Mouse (Mus musculus): Measurements from ENCODE around the gene Smyd3. TPM values are rescaled to one million over a fixed set of nuclear protein-coding genes. Genes with fewer than 3 reads are reported as not detected.

Gene Smyd3
- polyA plus RNA-seq, 1 experiment from 2014 or later, result 22.1 TPM

DNA sequence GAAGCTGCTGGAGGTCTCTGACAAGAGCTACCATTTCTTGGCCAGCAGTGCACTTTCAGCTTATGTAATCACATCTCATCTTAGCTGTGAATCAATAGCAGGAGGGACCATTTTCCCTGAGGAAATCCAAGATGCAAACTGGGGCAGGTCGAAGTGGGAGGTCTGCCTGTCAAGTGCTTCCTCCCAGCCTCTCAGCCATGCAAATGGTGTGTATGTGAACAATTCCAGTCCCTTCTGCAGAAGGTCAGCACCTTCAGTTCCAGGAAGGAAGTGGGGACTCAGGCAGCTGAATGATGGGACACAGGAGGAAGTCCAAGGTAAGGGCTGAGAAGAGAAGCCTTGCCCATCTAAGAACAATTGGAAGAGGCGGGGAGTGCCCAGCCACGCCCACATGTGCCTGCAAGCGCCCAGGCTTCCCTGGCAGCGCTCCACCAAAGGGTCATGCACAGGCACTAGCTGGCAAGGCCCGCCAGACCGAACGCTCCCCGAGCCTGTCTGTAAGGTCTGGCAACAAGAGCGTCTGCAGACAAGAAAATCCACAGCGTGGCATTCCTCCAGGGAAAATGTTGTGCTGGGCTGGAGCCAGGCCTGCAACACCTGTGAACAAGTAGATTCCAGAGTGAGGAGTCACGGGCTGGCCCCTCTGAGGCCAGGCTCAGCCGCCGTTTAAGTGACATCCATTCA lies 381.2 kb downstream of the Smyd3 start:
- Histone ChIP-seq H3K27ac (no peak overlapping the region), H3K27me3 (peaks cover 6% of the 10 kb centered on the region), H3K36me3 (peaks cover 11% of the 10 kb centered on the region), H3K9me3 (peaks cover 12% of the 10 kb centered on the region), H3K4me1 (peaks cover 14% of the 10 kb centered on the region), H3K9ac (no peak overlapping the region), H3K4me3 (no peak overlapping the region), H3K4me2 (replicated peaks) (no peak overlapping the region)
- 47% methylated on average over 14 of the region's 14 CpGs for whole genome bisulfite sequencing
- peak; percentile 40; the same call in 1 of the 2 replicates for ATAC-seq (ENCODE audit: low FRiP score, low read depth)

DNA sequence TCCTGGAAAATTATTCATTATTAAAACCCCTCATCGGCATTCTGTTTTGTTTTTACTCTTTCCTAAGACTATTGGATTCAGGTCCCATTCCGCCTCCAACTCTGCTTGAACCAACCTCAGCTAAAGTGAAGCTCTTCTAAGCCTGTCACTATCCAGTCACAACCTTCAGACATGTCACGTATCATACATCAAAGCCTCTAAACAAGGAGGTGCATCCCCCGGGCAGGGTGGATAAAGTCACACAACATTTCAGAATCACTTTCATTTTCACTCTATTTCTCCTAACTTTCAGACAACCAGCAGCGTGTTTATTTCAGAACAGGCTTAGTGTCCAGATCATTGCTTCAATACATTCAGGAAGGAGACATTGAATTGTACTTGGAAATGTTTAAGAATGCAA lies 387.8 kb downstream of the Smyd3 start:
- Histone ChIP-seq H3K9ac (no peak overlapping the region), H3K4me1 (peaks cover 7% of the 10 kb centered on the region), H3K27ac (no peak overlapping the region), H3K4me2 (replicated peaks) (no peak overlapping the region), H3K27me3 (no peaks in the 10 kb centered on the region), H3K4me3 (no peak overlapping the region), H3K36me3 (peaks cover 11% of the 10 kb centered on the region), H3K9me3 (peaks cover 12% of the 10 kb centered on the region)
- WGBS, result 89% methylated on average over 5 of the region's 5 CpGs
- ATAC-seq (ENCODE audit: low FRiP score, low read depth), result no peak

DNA sequence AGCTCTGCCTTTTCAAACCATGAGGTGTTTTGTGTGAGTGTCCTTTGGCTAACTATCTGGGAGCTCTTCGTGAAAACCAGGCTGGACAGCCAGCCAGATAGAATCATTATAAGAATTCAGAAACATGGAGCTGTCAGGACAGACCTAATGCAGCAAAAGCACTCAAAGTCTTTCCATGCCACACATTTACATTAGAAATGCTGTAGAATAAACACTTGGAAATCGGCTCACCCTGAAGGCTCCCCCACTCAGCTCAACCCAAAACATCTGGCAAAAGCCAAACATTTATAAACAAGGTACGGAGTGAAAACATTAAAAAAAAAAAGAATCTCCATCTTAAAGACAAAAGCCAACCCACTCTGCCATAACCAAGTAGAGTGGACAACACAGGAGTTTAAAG lies 391.6 kb downstream of the Smyd3 start:
- Histone ChIP-seq H3K9ac (no peak overlapping the region), H3K9me3 (no peaks in the 10 kb centered on the region), H3K27ac (no peak overlapping the region), H3K4me1 (peaks cover 13% of the 10 kb centered on the region), H3K4me3 (no peak overlapping the region), H3K36me3 (no peaks in the 10 kb centered on the region), H3K27me3 (no peaks in the 10 kb centered on the region), H3K4me2 (replicated peaks) (no peak overlapping the region)
- no peak for ATAC-seq (ENCODE audit: low FRiP score, low read depth)
- 65% methylated on average over 3 of the region's 3 CpGs for WGBS

DNA sequence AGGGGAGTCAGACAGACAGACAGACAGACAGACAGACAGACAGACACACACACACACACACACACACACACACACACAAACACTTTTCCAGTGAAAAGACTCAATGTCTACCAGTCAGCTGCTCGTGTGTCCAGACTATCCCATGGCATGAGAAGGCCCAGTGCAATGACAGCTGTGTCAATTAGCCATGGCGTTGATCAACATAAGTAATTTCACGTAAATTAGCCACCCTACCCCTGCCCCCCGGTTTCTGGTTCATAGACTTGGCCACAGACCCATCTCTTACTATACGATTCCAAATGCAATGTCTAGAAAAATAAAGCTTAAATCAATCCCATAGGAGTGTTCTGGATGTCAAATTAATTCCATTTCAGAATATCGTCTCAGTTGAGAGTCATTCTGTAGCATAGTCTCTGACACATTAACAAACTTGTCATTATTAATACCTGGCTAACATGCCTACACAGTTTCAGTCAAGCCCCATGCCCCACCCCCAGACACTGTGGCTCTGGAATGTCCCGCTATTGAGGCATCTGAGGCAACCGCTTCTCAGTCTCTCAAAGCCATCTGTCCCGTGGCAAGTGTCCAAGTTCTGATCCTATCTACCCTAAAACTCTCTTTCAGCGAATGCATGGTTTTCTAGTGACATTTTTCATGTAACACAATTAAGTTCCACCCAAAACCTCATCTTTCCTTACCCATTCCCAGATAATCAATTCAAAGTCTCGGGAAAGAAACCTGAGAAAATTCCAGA lies 395.2 kb downstream of the Smyd3 start:
- no peaks in the 10 kb centered on the region for H3K27me3 ChIP-seq
- peak; percentile 65 for ATAC-seq (ENCODE audit: low FRiP score, low read depth)
- no peak overlapping the region for H3K4me2 ChIP-seq (replicated peaks)
- H3K4me1 ChIP-seq, result peaks cover 26% of the 10 kb centered on the region
- H3K9me3 ChIP-seq, result no peaks in the 10 kb centered on the region
- no peak overlapping the region for H3K4me3 ChIP-seq
- H3K36me3 ChIP-seq, result no peaks in the 10 kb centered on the region
- H3K27ac ChIP-seq, result no peak overlapping the region
- 67% methylated on average over 11 of the region's 11 CpGs for WGBS
- no peak overlapping the region for H3K9ac ChIP-seq

DNA sequence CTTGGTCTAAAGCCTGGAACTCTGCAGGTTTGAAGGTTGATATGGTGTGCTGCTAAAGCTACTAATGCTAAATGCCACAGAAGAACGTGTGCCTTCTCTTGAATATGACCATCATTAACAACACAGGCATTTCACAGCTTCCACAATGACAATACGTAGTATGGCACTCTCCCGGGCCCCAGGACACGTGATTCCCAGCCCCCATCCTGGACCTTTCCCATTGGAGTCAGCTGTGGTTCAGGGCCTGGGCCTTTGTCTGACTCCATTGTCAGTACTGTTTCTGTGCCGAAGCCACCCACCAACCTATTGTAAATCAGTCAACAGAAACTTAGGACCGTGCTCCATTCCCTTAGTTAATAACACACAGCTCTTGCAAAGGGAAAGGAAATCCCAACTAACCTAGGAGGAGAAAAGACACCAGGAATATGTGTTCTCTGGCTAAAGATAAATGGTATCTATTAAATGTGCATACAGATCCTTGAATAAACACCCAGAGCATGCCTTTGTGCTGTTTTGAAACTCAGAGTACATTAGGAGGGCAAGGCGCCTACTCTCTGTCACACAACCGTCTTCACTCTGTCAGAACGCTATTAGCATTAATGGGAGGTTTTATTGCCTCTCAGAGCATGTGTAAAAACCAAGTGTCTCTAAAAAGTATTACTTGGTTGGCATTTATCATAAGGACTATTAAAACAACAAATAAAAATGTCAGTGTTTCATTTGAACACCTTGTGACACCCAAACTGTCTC lies 397.4 kb downstream of the Smyd3 start:
- H3K4me2 ChIP-seq (replicated peaks), result no peak overlapping the region
- H3K36me3 ChIP-seq, result no peaks in the 10 kb centered on the region
- H3K9ac ChIP-seq, result no peak overlapping the region
- WGBS, result 51% methylated on average over 9 of the region's 9 CpGs
- no peaks in the 10 kb centered on the region for H3K27me3 ChIP-seq
- ATAC-seq (ENCODE audit: low FRiP score, low read depth), result no peak
- H3K27ac ChIP-seq, result no peak overlapping the region
- H3K4me1 ChIP-seq, result peaks cover 32% of the 10 kb centered on the region
- H3K4me3 ChIP-seq, result no peak overlapping the region
- no peaks in the 10 kb centered on the region for H3K9me3 ChIP-seq

DNA sequence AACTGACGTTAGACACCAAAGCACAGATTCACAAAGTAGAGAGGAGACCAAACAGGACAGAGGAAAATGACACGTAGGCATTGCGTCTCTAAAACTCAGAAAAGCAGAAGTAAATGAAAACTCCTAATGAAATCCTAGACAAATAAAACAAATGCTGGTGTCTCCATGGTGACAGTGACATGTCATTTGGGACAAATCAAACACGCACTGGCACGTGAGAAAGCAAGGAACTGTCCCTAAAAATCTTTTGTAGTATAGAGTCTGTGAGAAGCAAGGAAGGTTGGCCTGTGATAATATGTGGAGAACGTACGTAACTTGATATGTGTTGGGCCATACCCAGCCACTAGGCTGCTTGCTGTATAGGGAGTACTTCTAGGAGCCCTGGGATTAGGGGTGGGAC lies 399.2 kb downstream of the Smyd3 start:
- no peak overlapping the region for H3K27ac ChIP-seq
- 0 out of 2 replicates have a peak, but pooled peaks cover 5% of the 10 kb centered on the region for H3K9me3 ChIP-seq
- no peak overlapping the region for H3K4me3 ChIP-seq
- no peaks in the 10 kb centered on the region for H3K36me3 ChIP-seq
- 80% methylated on average over 7 of the region's 7 CpGs for WGBS
- no peak overlapping the region for H3K4me2 ChIP-seq (replicated peaks)
- H3K4me1 ChIP-seq, result peaks cover 32% of the 10 kb centered on the region
- no peak overlapping the region for H3K9ac ChIP-seq
- no peaks in the 10 kb centered on the region for H3K27me3 ChIP-seq
- no peak for ATAC-seq (ENCODE audit: low FRiP score, low read depth)

DNA sequence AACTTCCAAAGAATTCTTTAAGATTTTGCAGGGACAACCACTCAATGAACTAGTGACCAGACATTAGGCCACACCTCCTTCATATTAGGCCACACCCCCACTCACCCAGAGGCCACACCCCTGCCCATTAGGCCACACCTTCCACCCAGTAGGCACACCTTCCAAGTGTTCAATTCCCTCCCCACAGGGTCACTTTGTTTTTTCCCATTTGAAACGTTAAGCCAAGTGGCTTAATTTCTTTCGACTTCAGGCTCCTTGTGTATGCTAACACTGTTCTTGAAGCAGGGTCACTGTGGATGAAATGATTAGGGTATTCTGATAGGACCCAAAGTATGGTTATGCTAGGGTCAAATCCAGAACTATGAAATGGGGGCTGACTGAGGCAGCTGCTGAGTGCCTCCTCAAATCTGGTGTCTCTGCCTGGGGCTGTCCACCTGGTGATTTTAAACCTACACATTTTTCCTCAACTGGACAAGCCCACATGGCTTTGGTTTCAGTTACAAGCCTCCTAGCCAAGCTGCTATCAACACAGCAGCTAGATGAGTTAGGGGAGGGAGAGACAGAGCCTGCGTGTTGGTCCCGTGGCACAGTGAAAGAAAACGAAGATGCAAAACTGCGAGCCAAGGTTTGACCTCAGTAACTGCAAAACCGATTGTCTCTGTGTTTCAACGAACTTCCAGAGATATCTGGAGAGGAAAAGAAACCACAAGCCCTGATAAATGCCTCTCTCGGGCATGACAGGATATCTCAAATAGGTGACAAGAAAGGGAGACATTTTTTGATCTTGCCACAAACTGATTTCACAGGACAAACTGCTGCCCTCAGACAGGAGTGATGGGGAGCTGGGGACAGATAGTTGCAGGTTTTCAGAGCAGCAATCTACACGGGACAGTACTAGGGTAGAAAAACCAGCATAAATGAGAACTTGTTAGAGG lies 400.8 kb downstream of the Smyd3 start:
- Histone ChIP-seq H3K27me3 (no peaks in the 10 kb centered on the region), H3K4me2 (replicated peaks) (no peak overlapping the region), H3K9ac (no peak overlapping the region), H3K4me3 (no peak overlapping the region), H3K9me3 (0 out of 2 replicates have a peak, but pooled peaks cover 6% of the 10 kb centered on the region), H3K36me3 (no peaks in the 10 kb centered on the region), H3K27ac (no peak overlapping the region), H3K4me1 (peaks cover 28% of the 10 kb centered on the region)
- ATAC-seq (ENCODE audit: low FRiP score, low read depth), result no peak
- 73% methylated on average over 10 of the region's 10 CpGs for WGBS

DNA sequence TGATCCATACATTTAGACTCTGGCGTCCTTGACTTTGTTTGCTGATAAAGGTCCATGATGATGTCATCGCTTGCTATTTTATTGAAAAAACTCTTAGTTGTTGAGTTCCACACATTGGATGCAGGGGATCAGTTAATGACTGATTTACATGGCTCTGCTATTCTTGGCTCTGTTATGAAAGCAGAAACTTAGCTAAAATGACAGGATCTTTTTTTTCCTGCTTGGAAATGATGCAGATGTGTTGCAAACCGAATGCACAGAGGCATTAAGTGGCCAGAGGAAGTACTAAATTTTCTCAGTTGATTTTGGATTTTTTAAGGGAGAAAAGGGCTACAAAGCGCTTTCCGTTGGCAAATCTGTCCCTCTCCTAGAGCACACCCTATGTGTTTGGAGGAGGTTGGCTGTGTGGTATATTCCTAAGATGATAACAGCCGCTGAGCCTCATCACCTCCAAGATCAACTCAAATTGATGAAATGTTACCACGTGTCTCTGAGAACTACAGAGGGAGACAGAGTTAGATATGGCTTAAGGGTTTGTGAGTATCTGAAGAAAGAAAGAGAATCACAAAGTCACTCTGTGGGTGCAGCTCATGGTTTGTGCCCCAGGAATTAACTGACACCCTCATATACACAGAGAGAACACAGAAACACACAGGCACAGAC lies 402.9 kb downstream of the Smyd3 start:
- Histone ChIP-seq H3K36me3 (no peaks in the 10 kb centered on the region), H3K27ac (no peak overlapping the region), H3K4me1 (peaks cover 13% of the 10 kb centered on the region), H3K4me3 (no peak overlapping the region), H3K9ac (no peak overlapping the region), H3K9me3 (0 out of 2 replicates have a peak, but pooled peaks cover 6% of the 10 kb centered on the region), H3K27me3 (no peaks in the 10 kb centered on the region), H3K4me2 (replicated peaks) (no peak overlapping the region)
- ATAC-seq (ENCODE audit: low FRiP score, low read depth), result no peak
- 85% methylated on average over 7 of the region's 7 CpGs for WGBS

DNA sequence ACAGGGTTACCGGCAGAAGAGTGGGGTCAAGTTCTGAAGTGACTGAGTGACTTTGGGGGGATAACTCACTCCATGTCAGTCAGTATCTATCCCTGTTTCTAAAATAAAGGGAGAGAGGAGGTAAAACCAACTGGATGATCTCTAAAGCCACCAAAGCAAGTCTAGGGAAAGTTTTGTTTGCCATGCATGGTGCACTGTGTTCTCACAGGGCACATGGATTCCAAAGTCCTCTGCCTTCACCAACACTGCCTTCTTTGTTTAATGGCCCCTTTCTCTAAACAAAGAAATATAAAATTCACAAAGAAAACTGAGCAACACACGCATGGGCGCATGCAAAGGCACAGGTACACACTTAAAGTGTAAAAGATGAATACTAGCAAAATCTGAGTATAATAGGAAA lies 403.5 kb downstream of the Smyd3 start:
- no peak for ATAC-seq (ENCODE audit: low FRiP score, low read depth)
- Histone ChIP-seq H3K4me3 (no peak overlapping the region), H3K4me2 (replicated peaks) (no peak overlapping the region), H3K9ac (no peak overlapping the region), H3K9me3 (0 out of 2 replicates have a peak, but pooled peaks cover 6% of the 10 kb centered on the region), H3K27ac (no peak overlapping the region), H3K4me1 (peaks cover 13% of the 10 kb centered on the region), H3K27me3 (no peaks in the 10 kb centered on the region), H3K36me3 (no peaks in the 10 kb centered on the region)
- 96% methylated on average over 3 of the region's 3 CpGs for WGBS

DNA sequence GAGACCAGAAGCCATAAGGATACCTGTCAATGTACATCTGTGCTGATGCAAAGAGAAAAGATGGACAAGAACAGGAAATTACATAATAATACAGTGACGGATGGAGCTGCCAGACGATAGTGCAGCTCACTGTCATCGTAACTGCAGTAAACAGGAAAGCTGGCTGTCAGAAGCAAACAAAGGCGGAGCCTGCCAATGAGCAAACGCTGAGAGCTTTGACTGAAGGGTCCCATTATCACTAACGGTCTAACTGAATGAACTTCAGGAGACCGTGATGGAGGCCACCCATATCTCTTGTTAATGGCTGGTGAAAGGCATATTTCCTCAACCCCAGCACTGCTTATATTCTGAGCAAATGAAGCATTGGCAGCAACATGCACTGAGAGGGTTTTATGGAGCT lies 409.1 kb downstream of the Smyd3 start:
- Histone ChIP-seq H3K27ac (no peak overlapping the region), H3K4me3 (no peak overlapping the region), H3K9me3 (0 out of 2 replicates have a peak, but pooled peaks cover 2% of the 10 kb centered on the region), H3K27me3 (no peaks in the 10 kb centered on the region), H3K9ac (no peak overlapping the region), H3K4me1 (peaks cover 29% of the 10 kb centered on the region), H3K36me3 (no peaks in the 10 kb centered on the region), H3K4me2 (replicated peaks) (no peak overlapping the region)
- no peak for ATAC-seq (ENCODE audit: low FRiP score, low read depth)
- WGBS, result 32% methylated on average over 7 of the region's 7 CpGs
